Mouse (Mus musculus) myocyte (in vitro differentiated cells): ENCODE measurements around the gene Clca3a2.

ENCODE experiments used
- CEBPB ChIP-seq: IDR thresholded peaks from 2 replicates; pipeline ENCODE4 v1.6.1; 2011; ENCODE audit warnings: mild to moderate bottlenecking, moderate library complexity; ENCODE audit not compliant: poor library complexity, insufficient read depth, severe bottlenecking
- E2F4 ChIP-seq: IDR thresholded peaks from one replicate; pipeline ENCODE4 v1.6.1; 2011; ENCODE audit warnings: mild to moderate bottlenecking, control low read depth, moderate library complexity; ENCODE audit not compliant: insufficient read depth
- MAX ChIP-seq: IDR thresholded peaks from one replicate; pipeline ENCODE4 v1.6.1; 2011; ENCODE audit warnings: low read depth, mild to moderate bottlenecking, control low read depth
- MYOD1 ChIP-seq, 3 experiments: IDR thresholded peaks; one replicate each; pipeline ENCODE4 v1.6.1; 2011; ENCODE audit warnings: control low read depth in 2 of 3, low read depth in 2 of 3, mild to moderate bottlenecking in 2 of 3, moderate library complexity in 1 of 3; ENCODE audit not compliant: insufficient read length in 2 of 3, control insufficient read depth in 1 of 3
- MYOG ChIP-seq, 3 experiments: IDR thresholded peaks; one replicate each; pipeline ENCODE4 v1.6.1; 2011; ENCODE audit warnings: control low read depth in 2 of 3, low read depth in 2 of 3, mild to moderate bottlenecking in 2 of 3; ENCODE audit not compliant: insufficient read length in 2 of 3, control insufficient read depth in 1 of 3, insufficient read depth in 1 of 3
- POLR2A ChIP-seq: IDR thresholded peaks from one replicate; pipeline ENCODE4 v1.6.1; 2011; ENCODE audit warnings: low read depth, mild to moderate bottlenecking, control low read depth, moderate library complexity; ENCODE audit not compliant: insufficient read length
- POLR2AphosphoS2 ChIP-seq: IDR thresholded peaks from one replicate; pipeline ENCODE4 v1.6.1; 2011; ENCODE audit warnings: low read depth, control low read depth; ENCODE audit not compliant: insufficient read length
- REST ChIP-seq: IDR thresholded peaks from one replicate; pipeline ENCODE4 v1.6.1; 2011; ENCODE audit warnings: mild to moderate bottlenecking, control low read depth, moderate library complexity; ENCODE audit not compliant: insufficient read depth, insufficient read length
- SRF ChIP-seq: IDR thresholded peaks from one replicate; pipeline ENCODE4 v1.6.1; 2011; ENCODE audit warnings: low read depth; ENCODE audit not compliant: control insufficient read depth, insufficient read length
- TCF12 ChIP-seq: IDR thresholded peaks from one replicate; pipeline ENCODE4 v1.6.1; 2011; ENCODE audit warnings: mild to moderate bottlenecking, control low read depth; ENCODE audit not compliant: poor library complexity, insufficient read depth, severe bottlenecking
- TCF3 ChIP-seq: IDR thresholded peaks from one replicate; pipeline ENCODE4 v1.6.1; 2011; ENCODE audit warnings: low read depth, control low read depth; ENCODE audit not compliant: insufficient read length
- USF1 ChIP-seq: IDR thresholded peaks from one replicate; pipeline ENCODE4 v1.6.1; 2011; ENCODE audit warnings: low read depth, mild to moderate bottlenecking, control low read depth, moderate library complexity

DNA sequence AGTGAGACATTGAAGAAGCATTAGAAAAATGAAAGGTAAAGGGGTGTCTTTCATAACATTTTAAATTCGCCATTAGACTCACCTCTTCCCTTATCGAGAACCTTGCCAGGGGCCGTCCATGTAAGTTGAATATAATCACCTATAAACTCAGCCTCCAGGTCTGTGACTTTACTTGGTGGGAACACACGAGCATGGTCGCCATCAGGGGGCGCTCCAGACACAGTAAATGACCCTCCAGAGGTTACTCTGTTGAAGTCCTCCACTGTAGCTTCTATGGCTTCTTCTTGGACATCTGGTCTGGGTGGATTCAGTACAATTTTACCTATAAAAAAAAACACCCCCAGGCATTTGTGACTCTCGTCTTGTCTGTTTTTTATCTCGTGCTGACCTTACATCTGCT is 17.4 kb downstream of the Clca3a2 start:
- no peak for TF ChIP-seq POLR2A
- no peak for TF ChIP-seq E2F4
- no peak for TF ChIP-seq USF1
- TF ChIP-seq TCF12: no peak
- TF ChIP-seq POLR2AphosphoS2: no peak
- TF ChIP-seq MAX: no peak
- TF ChIP-seq MYOG (IDR thresholded peaks at IDR 0.05; ENCODE audit: control insufficient read depth in 1 of 3, insufficient read depth in 1 of 3, insufficient read length in 2 of 3, low read depth in 2 of 3): no peak
- TF ChIP-seq SRF: no peak
- no peak for TF ChIP-seq MYOD1 (IDR thresholded peaks at IDR 0.05; ENCODE audit: control insufficient read depth in 1 of 3, insufficient read length in 2 of 3, low read depth in 2 of 3)
- no peak for TF ChIP-seq CEBPB
- no peak for TF ChIP-seq REST
- TF ChIP-seq TCF3: no peak
